Mouse (Mus musculus): ENCODE results near the gene Arhgap5. TPM values are rescaled to one million over a fixed set of nuclear protein-coding genes. Genes with fewer than 3 reads are reported as not detected.

Gene Arhgap5
- total RNA-seq, 2 experiments from 2014 or later: 12.4 to 19.7 TPM

GRCm38 (mm10) chr12:52615703-52616102 lies 111.9 kb downstream of the Arhgap5 start:
- ATAC-seq (replicated peaks; ENCODE audit: low FRiP score, low TSS enrichment, poor library complexity, severe bottlenecking): no peak

GRCm38 (mm10) chr12:52618418-52619040 lies 114.8 kb downstream of the Arhgap5 start:
- no peak for ATAC-seq (replicated peaks; ENCODE audit: low FRiP score, low TSS enrichment, poor library complexity, severe bottlenecking)

GRCm38 (mm10) chr12:52619644-52620043 lies 115.9 kb downstream of the Arhgap5 start:
- no peak for ATAC-seq (replicated peaks; ENCODE audit: low FRiP score, low TSS enrichment, poor library complexity, severe bottlenecking)

Other genes starting within 250 kb of the Arhgap5 start
- 0.13 TPM in 1 of 2 replicates, not detected in the other for gene Akap6, start 195.4 kb downstream of the Arhgap5 start, total RNA-seq (2014; fragmentation: Nextera tagmentation)
- 0.15 and 0.52 TPM in 2 replicates for gene Akap6, start 195.4 kb downstream of the Arhgap5 start, total RNA-seq (2017)